Mouse (Mus musculus): ENCODE data around the gene Tpp2. TPM values are rescaled to one million over a fixed set of nuclear protein-coding genes. Genes with fewer than 3 reads are reported as not detected.
A peak's percentile ranks its signal among the peaks of the same experiment; 100 is the strongest.
"Not testable (repeated sequence)": the region's sequence is repeated elsewhere in the genome, so short reads cannot be mapped to it uniquely, and the experiment has no call there.

Gene Tpp2
- total RNA-seq, 2 experiments from 2014 or later: 47.7 to 49.0 TPM

- intact Hi-C loops (cut with DNase I): no loop called here
- no peak for DNase-seq
Observed at GRCm38 (mm10) chr1:44004513-44004912, 71.1 kb downstream of the Tpp2 start.

GRCm38 (mm10) chr1:44015556-44015955 lies 82.1 kb downstream of the Tpp2 start:
- intact Hi-C loops (cut with DNase I): no loop called here
- no peak for DNase-seq

GRCm38 (mm10) chr1:44019934-44020333 lies 86.5 kb downstream of the Tpp2 start, which contains the start of gene Mettl21c:
Mettl21c (minus strand) TSS chr1:44020034.
- DNase-seq: no peak
- intact Hi-C loops (cut with DNase I): no loop called here

GRCm38 (mm10) chr1:44022656-44023055 lies 89.2 kb downstream of the Tpp2 start:
- no peak for DNase-seq

GRCm38 (mm10) chr1:44027651-44028050 lies 94.2 kb downstream of the Tpp2 start:
- no peak for DNase-seq
- intact Hi-C loops (cut with DNase I): no loop called here

More at GRCm38 (mm10) chr1:44022656-44023055, 89.2 kb downstream of the Tpp2 start:
- intact Hi-C loops (cut with DNase I): no loop called here

GRCm38 (mm10) chr1:44032213-44032612 lies 98.8 kb downstream of the Tpp2 start:
- DNase-seq: no peak
- intact Hi-C loops (cut with DNase I): no loop called here

DNA sequence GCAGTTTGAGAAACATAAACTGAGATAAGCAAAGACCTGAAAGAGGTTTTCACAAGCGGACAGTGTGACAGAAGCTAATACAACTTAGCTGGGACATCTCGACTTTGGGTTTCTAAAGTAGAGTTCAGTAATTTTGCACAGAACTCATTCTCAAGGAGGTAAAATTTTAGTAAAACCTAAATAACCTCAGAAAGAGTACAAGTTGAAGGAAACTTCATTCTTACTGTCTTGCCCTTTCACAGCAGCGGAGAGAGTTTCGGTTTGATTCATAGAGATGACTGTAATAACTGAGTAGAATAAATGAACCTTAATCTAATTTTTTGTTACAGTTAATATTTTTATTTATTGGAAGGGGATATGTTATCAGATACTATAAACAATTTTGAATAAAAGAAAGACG lies 99.5 kb downstream of the Tpp2 start:
- intact Hi-C loops (cut with DNase I): no loop called here
- DNase-seq: no peak

DNA sequence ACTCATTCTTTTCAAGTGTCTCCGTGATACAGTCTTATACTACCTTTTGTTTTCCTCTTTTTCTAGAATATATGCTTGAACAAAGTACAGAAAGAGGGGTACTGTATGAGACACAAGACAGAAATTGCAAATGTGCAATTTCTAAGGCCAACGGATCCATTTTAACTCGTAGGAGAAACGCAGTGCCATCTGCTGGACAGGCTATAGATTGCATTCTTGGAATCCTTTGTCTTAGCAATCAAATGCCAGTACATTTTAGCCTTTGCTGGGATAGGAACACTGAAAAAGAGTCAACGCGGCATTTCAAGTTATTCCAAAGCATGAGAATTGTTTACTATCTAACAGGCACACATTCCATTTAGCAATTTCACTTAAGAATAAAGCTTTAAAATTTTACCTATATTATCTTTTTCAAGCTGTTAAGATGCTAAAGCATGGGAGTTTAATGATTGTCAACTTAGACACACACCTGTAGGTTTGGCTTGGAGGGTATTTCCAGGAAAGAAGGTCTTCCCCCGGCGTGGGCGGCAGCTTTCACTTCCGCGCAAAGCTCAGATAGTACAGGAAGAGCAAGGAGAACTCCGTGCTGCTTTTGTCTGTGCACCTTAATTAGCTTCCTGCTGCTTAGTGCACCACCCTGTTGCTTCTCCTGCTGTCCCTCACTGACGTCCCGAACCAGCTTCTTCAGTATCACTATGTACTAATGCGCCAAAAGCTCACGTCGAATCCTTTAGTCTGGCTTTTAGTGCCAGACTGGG lies 108.5 kb downstream of the Tpp2 start:
- peak; percentile 52 to 77 for DNase-seq
- intact Hi-C loops (cut with DNase I): loop anchor here (1.0 to 2.0 kb wide), 2 partner anchors 139 to 282 kb away; no protein-coding TSS in a partner anchor

DNA sequence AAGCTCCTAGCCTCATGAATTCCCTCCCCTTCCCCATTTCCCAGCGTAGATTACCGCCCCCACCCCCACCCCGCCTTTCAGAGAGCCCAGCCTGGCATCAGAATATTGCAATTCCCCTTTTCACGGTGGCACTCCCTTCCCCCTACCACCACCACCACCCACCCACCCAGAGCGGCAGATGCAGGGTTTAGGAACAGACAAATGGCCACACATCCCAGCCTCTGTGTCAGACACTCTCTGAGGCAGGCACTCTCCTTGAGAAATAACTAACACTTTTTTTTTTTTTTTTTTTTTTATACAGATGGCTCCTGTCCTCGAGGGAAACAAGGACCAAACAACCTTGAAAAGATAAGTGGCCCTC lies 109.1 kb downstream of the Tpp2 start:
- intact Hi-C loops (cut with DNase I): no loop called here

GRCm38 (mm10) chr1:44045689-44046088 lies 112.2 kb downstream of the Tpp2 start:
- DNase-seq; intact Hi-C loops (cut with DNase I): not testable (repeated sequence)

More for the DNA sequence above, 109.1 kb downstream of the Tpp2 start:
- DNase-seq: no peak

DNA sequence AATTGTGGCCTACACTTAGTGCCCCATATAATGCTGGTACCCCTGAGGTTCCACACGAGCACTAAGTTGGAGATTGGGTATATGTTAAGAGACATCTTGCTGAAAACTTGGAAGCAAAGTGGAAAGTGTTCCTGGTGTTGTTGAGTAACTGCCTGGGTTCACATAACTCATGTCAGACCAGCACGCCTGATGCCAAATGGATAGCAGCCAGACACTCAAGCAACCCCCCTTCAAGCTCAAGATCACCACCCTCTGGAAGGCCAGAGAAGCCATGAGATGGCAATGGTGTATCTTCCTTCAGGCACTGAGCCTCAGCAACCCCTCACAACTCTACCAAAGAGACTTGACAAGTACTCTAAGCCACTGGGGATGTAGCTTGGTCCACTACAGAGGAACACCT lies 113.1 kb downstream of the Tpp2 start:
- intact Hi-C loops (cut with DNase I): no loop called here
- DNase-seq: peak in 1 of 2 experiments; percentile 3

Small RNA genes lying within 50 kb of the gene (microRNA-seq; reads per million reads assigned to microRNA genes)
- gene Gm24180: 0 reads per million in 2 experiments

Other genes starting within 250 kb of the Tpp2 start
- 1 to 10 TPM; 4.1 to 4.6 TPM for gene 1500015O10Rik, start 203.0 kb upstream of the Tpp2 start, total RNA-seq (2021)
- gene Uxs1, start 105.8 kb upstream of the Tpp2 start, total RNA-seq (2021): 10 to 100 TPM; 10.9 to 12.7 TPM
- not detected for gene Mettl21c, start 86.4 kb downstream of the Tpp2 start, total RNA-seq (2021)
- gene Gm8251, start 128.3 kb downstream of the Tpp2 start, total RNA-seq (2021): not detected
- 10 to 100 TPM; 10.1 to 12.7 TPM for gene Tex30, start 168.8 kb downstream of the Tpp2 start, total RNA-seq (2021)
- gene Kdelc1, start 185.2 kb downstream of the Tpp2 start, total RNA-seq (2021): 10 to 100 TPM; 23.7 to 27.0 TPM
- gene Bivm, start 185.3 kb downstream of the Tpp2 start, total RNA-seq (2021): 10 to 100 TPM in 1 of 2 experiments, 1 to 10 TPM in 1; 9.0 to 11.3 TPM
- gene Ercc5, start 214.1 kb downstream of the Tpp2 start, total RNA-seq (2021): 10 to 100 TPM; 17.1 to 20.5 TPM

Measured in heart, postnatal 10 days (tissue).